Mouse (Mus musculus): ENCODE data around the gene Pde3b.
"Not testable (repeated sequence)": the region's sequence is repeated elsewhere in the genome, so short reads cannot be mapped to it uniquely, and the experiment has no call there.

Pde3b gene

GRCm38 (mm10) chr7:114479779-114480178 lies 64.7 kb downstream of the Pde3b start:
- peak in 1 of 2 experiments; percentile 3 for DNase-seq (ENCODE audit: low spot score in 2 of 2)

GRCm38 (mm10) chr7:114480196-114480989 lies 65.3 kb downstream of the Pde3b start:
- no peak for DNase-seq (ENCODE audit: low spot score in 2 of 2)

GRCm38 (mm10) chr7:114481008-114481407 lies 65.9 kb downstream of the Pde3b start:
- DNase-seq (ENCODE audit: low spot score in 2 of 2), result no peak

- DNase-seq (ENCODE audit: low spot score in 2 of 2), result no peak
Observed at GRCm38 (mm10) chr7:114481429-114481931, 66.4 kb downstream of the Pde3b start.

- no peak for DNase-seq (ENCODE audit: low spot score in 2 of 2)
Observed at GRCm38 (mm10) chr7:114492540-114492939, 77.5 kb downstream of the Pde3b start.

GRCm38 (mm10) chr7:114494033-114494432 lies 79.0 kb downstream of the Pde3b start:
- DNase-seq (ENCODE audit: low spot score in 2 of 2), result no peak

- no peak for DNase-seq (ENCODE audit: low spot score in 2 of 2)
Observed at GRCm38 (mm10) chr7:114499293-114499692, 84.2 kb downstream of the Pde3b start.

GRCm38 (mm10) chr7:114508879-114509278 lies 93.8 kb downstream of the Pde3b start:
- no peak for DNase-seq (ENCODE audit: low spot score in 2 of 2)

- DNase-seq (ENCODE audit: low spot score in 2 of 2), result no peak
Observed at GRCm38 (mm10) chr7:114520122-114520521, 105.0 kb downstream of the Pde3b start.

GRCm38 (mm10) chr7:114526245-114526644 lies 111.2 kb downstream of the Pde3b start:
- DNase-seq (ENCODE audit: low spot score in 2 of 2), result peak; percentile 3 to 5

- no peak for DNase-seq (ENCODE audit: low spot score in 2 of 2)
Observed at GRCm38 (mm10) chr7:114536179-114536578, 121.1 kb downstream of the Pde3b start.

- peak; percentile 92 to 94 for DNase-seq (ENCODE audit: low spot score in 2 of 2)
Observed at GRCm38 (mm10) chr7:114562531-114563241, 147.6 kb downstream of the Pde3b start, which contains the start of gene Cyp2r1. Cyp2r1 (minus strand) TSS chr7:114562972.

- DNase-seq (ENCODE audit: low spot score in 2 of 2), result not testable (repeated sequence)
Observed at GRCm38 (mm10) chr7:114573866-114574265, 158.8 kb downstream of the Pde3b start.

GRCm38 (mm10) chr7:114576931-114577330 lies 161.8 kb downstream of the Pde3b start:
- no peak for DNase-seq (ENCODE audit: low spot score in 2 of 2)

- no peak for DNase-seq (ENCODE audit: low spot score in 2 of 2)
Observed at GRCm38 (mm10) chr7:114577665-114578064, 162.6 kb downstream of the Pde3b start.

- peak in 1 of 2 experiments; percentile 32 for DNase-seq (ENCODE audit: low spot score in 2 of 2)
Observed at GRCm38 (mm10) chr7:114580426-114580825, 165.3 kb downstream of the Pde3b start.

GRCm38 (mm10) chr7:114581200-114581599 lies 166.1 kb downstream of the Pde3b start:
- DNase-seq (ENCODE audit: low spot score in 2 of 2), result no peak

- DNase-seq (ENCODE audit: low spot score in 2 of 2), result no peak
Observed at GRCm38 (mm10) chr7:114582441-114582840, 167.4 kb downstream of the Pde3b start.

Measured in heart, adult 9 months (tissue).